Mouse (Mus musculus) heart, adult 2 months (tissue): Measurements from ENCODE around the gene Cbx3.

Experiments
- CTCF ChIP-seq: fragments of 200-600 bp; IDR thresholded peaks from 2 replicates; pipeline ENCODE4 v1.8.1; 2022; ENCODE audit warnings: antibody characterized with exemption, mild to moderate bottlenecking, moderate library complexity
- EP300 ChIP-seq: fragments of 200-500 bp; IDR thresholded peaks from 2 replicates; pipeline ENCODE4 v1.6.1; 2011; ENCODE audit warnings: low read depth, low read length, control low read depth; ENCODE audit not compliant: insufficient read depth
- POLR2A ChIP-seq: fragments of 200-500 bp; IDR thresholded peaks from 2 replicates; pipeline ENCODE4 v1.6.1; 2011; ENCODE audit warnings: mild to moderate bottlenecking, low read depth, low read length, control low read depth; ENCODE audit not compliant: insufficient read depth

- TF ChIP-seq POLR2A (no peak), CTCF (no peak), EP300 (no peak)
Observed at GRCm38 (mm10) chr6:51523310-51523709, 53.1 kb downstream of the Cbx3 start.
